Mouse (Mus musculus) heart, adult 2 months (tissue): Measurements from ENCODE around the gene Nat8f1. TPM values are rescaled to one million over a fixed set of nuclear protein-coding genes. Genes with fewer than 3 reads are reported as not detected.
"Not testable (repeated sequence)": the region's sequence is repeated elsewhere in the genome, so short reads cannot be mapped to it uniquely, and the experiment has no call there.

Experiments
- DNase-seq, 2 experiments: peaks; one replicate each; pipeline ENCODE4 v3.0.0; 2021
- H3K27ac ChIP-seq: fragments of 200-600 bp; 2 replicates; pipeline ENCODE4 v1.8.1; 2022
- H3K27me3 ChIP-seq: fragments of 200-500 bp; 2 replicates; pipeline ENCODE4 v1.6.1; 2012; ENCODE audit warnings: mild to moderate bottlenecking, low read length, inconsistent platforms, mixed read lengths; ENCODE audit not compliant: control insufficient read depth, insufficient read depth
- H3K36me3 ChIP-seq: fragments of 200-500 bp; 2 replicates; pipeline ENCODE4 v1.6.1; 2012; ENCODE audit warnings: low read length, inconsistent platforms; ENCODE audit not compliant: control insufficient read depth, insufficient read depth
- H3K4me1 ChIP-seq: fragments of 200-500 bp; 2 replicates; pipeline ENCODE4 v1.6.1; 2011; ENCODE audit warnings: low read length; ENCODE audit not compliant: control insufficient read depth, insufficient read depth
- H3K4me3 ChIP-seq: fragments of 200-600 bp; 2 replicates; pipeline ENCODE4 v1.8.1; 2022
- H3K79me2 ChIP-seq: fragments of 200-500 bp; replicated peaks from 2 replicates; pipeline ENCODE4 v1.6.1; 2012; ENCODE audit warnings: mild to moderate bottlenecking, inconsistent platforms, low read length, moderate library complexity, mixed read lengths; ENCODE audit not compliant: control insufficient read depth, insufficient read depth
- H3K9ac ChIP-seq: fragments of 200-500 bp; 2 replicates; pipeline ENCODE4 v1.6.1; 2012; ENCODE audit warnings: low read depth, mild to moderate bottlenecking, control low read depth, inconsistent platforms, low read length, mixed read lengths
- CTCF ChIP-seq: fragments of 200-600 bp; IDR thresholded peaks from 2 replicates; pipeline ENCODE4 v1.8.1; 2022; ENCODE audit warnings: antibody characterized with exemption, mild to moderate bottlenecking, moderate library complexity
- EP300 ChIP-seq: fragments of 200-500 bp; IDR thresholded peaks from 2 replicates; pipeline ENCODE4 v1.6.1; 2011; ENCODE audit warnings: low read depth, low read length, control low read depth; ENCODE audit not compliant: insufficient read depth
- POLR2A ChIP-seq: fragments of 200-500 bp; IDR thresholded peaks from 2 replicates; pipeline ENCODE4 v1.6.1; 2011; ENCODE audit warnings: mild to moderate bottlenecking, low read depth, low read length, control low read depth; ENCODE audit not compliant: insufficient read depth
- WGBS: fragments of 180-500 bp; shearing (Covaris S2); methylation state at CpG from one replicate; pipeline ENCODE4 v1.1.7; 2018; 5-methylcytosine and 5-hydroxymethylcytosine counted together
- intact Hi-C: fragments of 180-260 bp; cut with DNase I; formaldehyde crosslinking; loops from one replicate; pipeline ENCODE4 v1.15.1; 2025
- polyA plus RNA-seq: library from polyadenylated mRNA; depleted of rRNA; stranded (reverse); fragments of >200 nt; gene quantifications from 2 replicates; pipeline ENCODE4 v1.2.3, GENCODE M21; 2012
- total RNA-seq, 2 experiments: library from RNA; stranded (reverse); gene quantifications; 2 replicates each; pipeline ENCODE4 v1.2.3; 2021

Gene Nat8f1
- total and polyA plus RNA-seq, 3 experiments = 2.0 to 5.1 (median 2.1) TPM

DNA sequence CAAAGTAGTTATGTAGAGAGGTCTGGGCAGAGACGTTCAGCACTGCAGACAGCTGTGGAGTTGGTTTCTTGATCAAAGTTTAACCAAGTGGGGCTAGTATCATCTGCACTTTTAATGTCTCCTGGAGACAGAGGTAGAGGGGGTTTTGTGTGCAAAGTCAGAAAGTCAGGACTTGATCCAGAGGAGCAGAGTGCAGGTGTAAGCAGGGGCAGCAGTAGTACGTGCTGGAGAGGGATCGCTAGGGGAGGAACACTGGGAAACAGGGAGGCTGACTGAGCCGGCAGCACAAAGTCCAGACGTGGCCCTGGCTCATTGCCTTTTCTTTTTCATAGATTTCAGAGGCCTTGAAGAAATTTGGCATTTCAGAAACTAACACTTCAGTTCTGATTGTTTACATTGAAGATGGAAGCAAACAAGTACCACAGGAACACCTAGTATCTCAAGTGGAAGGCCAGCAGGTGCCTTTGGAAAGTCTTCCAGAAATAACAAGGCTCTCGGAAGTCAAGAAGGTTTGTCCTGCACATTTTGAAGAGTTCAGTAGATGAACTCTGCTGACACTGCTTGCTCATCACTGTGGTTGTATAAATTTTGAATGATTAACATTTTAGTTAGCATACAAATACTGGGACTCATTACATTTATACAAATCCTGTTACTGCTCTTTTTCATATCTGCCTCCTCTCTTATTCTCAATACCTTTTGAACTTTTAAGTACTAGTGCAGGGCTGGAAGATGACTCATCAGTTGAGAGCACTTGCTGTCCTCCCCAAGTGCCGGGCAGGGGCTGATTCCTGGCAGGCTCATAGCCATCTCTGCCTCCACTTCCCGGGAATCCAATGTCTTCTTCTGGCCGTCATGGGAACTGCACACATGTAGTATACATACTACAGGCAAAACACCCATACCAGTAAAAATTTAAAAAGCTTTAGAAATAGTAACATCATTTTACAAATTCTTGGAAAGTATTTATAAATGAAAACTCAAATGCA is 12.3 kb upstream of the Nat8f1 start:
- WGBS = 87% methylated on average over 9 of the region's 9 CpGs
- H3K79me2 ChIP-seq = no peaks in the 10 kb centered on the region
- no peak overlapping the region for H3K9ac ChIP-seq
- no peak overlapping the region for H3K4me3 ChIP-seq
- H3K36me3 ChIP-seq = no peaks in the 10 kb centered on the region; the same call in 1 of the 2 replicates
- no peak overlapping the region for H3K27ac ChIP-seq
- intact Hi-C loops = no loop called here
- TF ChIP-seq EP300 = no peak
- no peak for TF ChIP-seq CTCF
- no peak for TF ChIP-seq POLR2A
- no peak for DNase-seq
- no peaks in the 10 kb centered on the region for H3K4me1 ChIP-seq
- no peaks in the 10 kb centered on the region for H3K27me3 ChIP-seq

DNA sequence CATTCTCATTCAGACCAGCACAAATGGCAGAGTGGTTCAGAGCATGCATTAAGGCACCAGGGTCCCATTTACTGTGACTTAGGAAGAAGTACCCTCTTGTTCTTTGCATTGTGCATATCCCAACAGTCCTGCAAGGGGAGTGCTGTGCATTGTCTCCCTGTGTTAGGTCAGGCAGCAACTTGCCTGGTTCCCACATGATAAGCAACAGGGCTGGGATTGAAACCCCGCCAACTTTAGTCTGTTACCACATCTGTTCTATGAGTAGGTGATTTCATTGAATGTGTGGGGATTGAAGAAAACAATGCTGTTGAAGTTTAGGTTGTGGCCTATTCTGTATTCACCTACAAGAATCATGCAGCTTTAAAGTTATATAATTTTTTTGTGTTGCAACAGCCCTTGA is 11.2 kb upstream of the Nat8f1 start:
- no peaks in the 10 kb centered on the region for H3K4me1 ChIP-seq
- no peak for DNase-seq
- WGBS = 64% methylated on average over 1 of the region's 1 CpGs

GRCm38 (mm10) chr6:85923643-85924042 is 8.2 kb upstream of the Nat8f1 start:
- DNase-seq = no peak
- intact Hi-C loops = no loop called here
- Histone ChIP-seq H3K79me2 (no peaks in the 10 kb centered on the region), H3K36me3 (no peaks in the 10 kb centered on the region; the same call in 1 of the 2 replicates), H3K4me1 (no peaks in the 10 kb centered on the region), H3K4me3 (no peak overlapping the region), H3K27ac (no peak overlapping the region), H3K27me3 (no peaks in the 10 kb centered on the region), H3K9ac (no peak overlapping the region)
- TF ChIP-seq POLR2A (no peak), CTCF (no peak)
- WGBS = 84% methylated on average over 1 of the region's 1 CpGs

More for the DNA sequence above, 11.2 kb upstream of the Nat8f1 start:
- intact Hi-C loops = no loop called here
- no peak overlapping the region for H3K27ac ChIP-seq
- H3K9ac ChIP-seq = no peak overlapping the region
- no peak overlapping the region for H3K4me3 ChIP-seq
- no peaks in the 10 kb centered on the region for H3K79me2 ChIP-seq
- H3K36me3 ChIP-seq = no peaks in the 10 kb centered on the region; the same call in 1 of the 2 replicates
- H3K27me3 ChIP-seq = no peaks in the 10 kb centered on the region
- TF ChIP-seq EP300 = no peak
- no peak for TF ChIP-seq CTCF
- TF ChIP-seq POLR2A = no peak

GRCm38 (mm10) chr6:85919401-85919800 is 3.9 kb upstream of the Nat8f1 start:
- WGBS = 91% methylated on average over 4 of the region's 4 CpGs
- intact Hi-C loops = loop anchor here (5.0 to 10.0 kb wide), 2 partner anchors 43 to 465 kb away; partner anchors contain the start of genes Cct7, Dusp11 and Pradc1
- Histone ChIP-seq H3K4me3 (no peak overlapping the region), H3K27ac (no peak overlapping the region), H3K79me2 (no peaks in the 10 kb centered on the region), H3K36me3 (peaks cover 3% of the 10 kb centered on the region; the same call in 1 of the 2 replicates), H3K9ac (no peak overlapping the region), H3K4me1 (peaks cover 4% of the 10 kb centered on the region), H3K27me3 (no peaks in the 10 kb centered on the region)
- TF ChIP-seq POLR2A (no peak), CTCF (no peak), EP300 (no peak)
- DNase-seq = no peak

DNA sequence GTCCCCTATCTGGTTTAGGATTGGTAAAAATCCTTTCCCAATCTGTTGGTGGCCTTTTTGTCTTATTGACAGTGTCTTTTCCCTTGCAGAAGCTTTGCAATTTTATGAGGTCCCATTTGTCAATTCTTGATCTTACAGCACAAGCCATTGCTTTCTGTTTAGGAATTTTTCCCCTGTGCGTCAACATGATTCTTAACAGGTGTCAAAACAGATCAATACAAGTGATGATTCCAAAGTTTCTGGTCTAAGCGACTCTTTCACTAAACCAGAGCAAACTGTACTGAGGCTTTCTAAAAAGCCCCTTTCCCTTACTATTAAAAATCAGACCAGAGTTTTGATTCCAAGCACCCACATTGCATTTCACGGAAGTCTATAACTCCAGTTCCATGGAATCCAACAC is 2.9 kb upstream of the Nat8f1 start:
- WGBS = 96% methylated on average over 3 of the region's 3 CpGs
- DNase-seq, H3K4me1 ChIP-seq, H3K27me3 ChIP-seq, H3K9ac ChIP-seq, H3K79me2 ChIP-seq, H3K4me3 ChIP-seq, H3K27ac ChIP-seq, H3K36me3 ChIP-seq: not testable (repeated sequence)
- intact Hi-C loops = loop anchor here (5.0 to 10.0 kb wide), 2 partner anchors 44 to 464 kb away; partner anchors contain the start of genes Cct7, Dusp11 and Pradc1

- H3K27ac ChIP-seq = peak overlapping the region; percentile 91
- no peak for DNase-seq
- 84% methylated on average over 6 of the region's 6 CpGs for WGBS
- H3K9ac ChIP-seq = no peak overlapping the region
- intact Hi-C loops = loop anchor here (5.0 to 10.0 kb wide), 2 partner anchors 46 to 462 kb away; partner anchors contain the start of genes Cct7, Dusp11 and Pradc1
- no peaks in the 10 kb centered on the region for H3K27me3 ChIP-seq
- H3K4me3 ChIP-seq = no peak overlapping the region
- no peaks in the 10 kb centered on the region for H3K79me2 ChIP-seq
- H3K36me3 ChIP-seq = peaks cover 3% of the 10 kb centered on the region; the same call in 1 of the 2 replicates
- TF ChIP-seq CTCF (no peak), EP300 (no peak), POLR2A (no peak)
- H3K4me1 ChIP-seq = peaks cover 4% of the 10 kb centered on the region
Observed at GRCm38 (mm10) chr6:85916596-85916995, 1.1 kb upstream of the Nat8f1 start.
